11 mouse cellular contexts compared by ENCODE assay signal in the genomic region with DNA sequence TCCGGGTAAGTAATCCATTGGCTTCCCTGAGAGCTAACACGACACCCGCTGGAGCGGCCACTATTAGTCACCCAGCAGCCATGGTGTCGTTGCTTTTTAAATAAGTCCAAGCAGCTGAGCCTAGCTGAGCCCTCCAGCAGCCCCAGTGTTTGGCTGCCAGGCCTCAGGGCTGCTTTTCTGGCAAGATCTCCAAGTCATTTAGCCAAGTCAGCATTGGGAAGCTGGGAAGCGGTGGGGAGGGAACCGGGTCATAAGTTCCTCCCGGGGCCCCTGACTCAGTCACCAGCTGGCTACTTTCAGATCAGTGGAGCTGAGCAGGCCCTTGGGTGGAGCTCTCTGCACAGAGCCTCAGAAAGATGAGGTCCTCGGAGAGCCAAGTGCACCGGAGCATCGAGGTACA. TPM values are rescaled to one million over a fixed set of nuclear protein-coding genes. Genes with fewer than 3 reads are reported as not detected.
DNase-seq lines count a peak whose midpoint lies in the region; ATAC-seq and TF ChIP-seq lines count a peak whose summit lies in the region.
"Had no signal": no experiment of that assay in that cellular context is flagged by ENCODE, and none has a peak within 500 bp of the region (broad histone marks: within the 10 kb centered on the region; RNA-seq: fewer than 3 reads in every experiment).

No protein-coding gene starts in this region.

- peak; percentile 51 for DNase-seq in adrenal gland, postnatal 14 days
- DNase-seq in adrenal gland, postnatal 4 days (ENCODE audit: low spot score in 2 of 2): no peak
- peak; percentile 15 for DNase-seq in brain, embryonic 14.5 days (ENCODE audit: low read depth)
- DNase-seq in thymus, postnatal 10 days (ENCODE audit: low spot score in 2 of 2): no peak
- no peak for DNase-seq in left cerebral cortex, adult 2 months (ENCODE audit: extremely low spot score in 1 of 2, low spot score in 2 of 2)
- DNase-seq in embryo, embryonic 11 days: no peak

- intact Hi-C loops in left cerebral cortex, adult 2 months (cut with DNase I): no loop called here

- no peak for TF ChIP-seq POLR2A in brain, embryonic 14.5 days (IDR thresholded peaks at IDR 0.05; ENCODE audit: borderline replicate concordance, extremely low read depth, insufficient read depth, insufficient read length, poor library complexity, severe bottlenecking)

- no peaks in the 10 kb centered on the region for H3K27me3 ChIP-seq in heart, embryonic 15.5 days
- no peaks in the 10 kb centered on the region for H3K27me3 ChIP-seq in lung, embryonic 15.5 days
- H3K27me3 ChIP-seq: liver, embryonic 15.5 days had no signal

- no peaks in the 10 kb centered on the region for H3K9me3 ChIP-seq in heart, embryonic 15.5 days (replicated peaks)
- no peaks in the 10 kb centered on the region for H3K9me3 ChIP-seq in lung, embryonic 15.5 days
- H3K9me3 ChIP-seq: liver, embryonic 15.5 days had no signal

- no peaks in the 10 kb centered on the region for H3K36me3 ChIP-seq in heart, embryonic 15.5 days
- H3K36me3 ChIP-seq in lung, embryonic 15.5 days: no peaks in the 10 kb centered on the region
- H3K36me3 ChIP-seq: liver, embryonic 15.5 days had no signal

- no peak overlapping the region for H3K4me3 ChIP-seq in heart, embryonic 15.5 days
- no peak overlapping the region for H3K4me3 ChIP-seq in lung, embryonic 15.5 days
- H3K4me3 ChIP-seq in left cerebral cortex, adult 2 months: no peak overlapping the region
- H3K4me3 ChIP-seq: liver, embryonic 15.5 days had no signal

- H3K27ac ChIP-seq in heart, embryonic 15.5 days: peak overlapping the region; percentile 65; the same call in 1 of the 2 replicates
- peak overlapping the region; percentile 64 for H3K27ac ChIP-seq in lung, embryonic 15.5 days
- H3K27ac ChIP-seq in left cerebral cortex, adult 2 months: no peak overlapping the region
- H3K27ac ChIP-seq: liver, embryonic 15.5 days had no signal

- no peak overlapping the region for H3K4me2 ChIP-seq in heart, embryonic 15.5 days
- H3K4me2 ChIP-seq in lung, embryonic 15.5 days: no peak overlapping the region
- H3K4me2 ChIP-seq: liver, embryonic 15.5 days had no signal

- ATAC-seq in heart, embryonic 15.5 days (replicated peaks; ENCODE audit: insufficient number of reproducible peaks, insufficient read depth, low FRiP score, low read depth): no peak
- peak; percentile 78 for ATAC-seq in lung, embryonic 15.5 days (ENCODE audit: borderline replicate concordance, extremely low read depth, low FRiP score, low TSS enrichment)

- 66% methylated on average over 11 of the region's 11 CpGs for WGBS in heart, embryonic 15.5 days
- 55% methylated on average over 11 of the region's 11 CpGs for WGBS in lung, embryonic 15.5 days

- H3K9ac ChIP-seq in heart, embryonic 15.5 days: no peak overlapping the region
- H3K9ac ChIP-seq in lung, embryonic 15.5 days: no peak overlapping the region
- H3K9ac ChIP-seq: liver, embryonic 15.5 days had no signal

- H3K4me1 ChIP-seq in heart, embryonic 15.5 days (replicated peaks): peaks cover 23% of the 10 kb centered on the region
- H3K4me1 ChIP-seq in lung, embryonic 15.5 days: peaks cover 22% of the 10 kb centered on the region

- no peak for TF ChIP-seq CTCF in brain, embryonic 14.5 days (IDR thresholded peaks at IDR 0.05; ENCODE audit: borderline replicate concordance, extremely low read depth, insufficient read depth, insufficient read length)
- no peak for TF ChIP-seq CTCF in left cerebral cortex, adult 2 months (IDR thresholded peaks at IDR 0.05)

RNA-seq across cellular contexts. Expression of gene Adamts14, which starts 12.0 kb away (rescaled TPM):
- 3.0 and 3.1 TPM in 2 replicates for total RNA-seq in adrenal gland, postnatal 14 days (2021)
- 1 to 10 TPM; 6.3 to 7.7 TPM for total RNA-seq in adrenal gland, postnatal 4 days (2021)
- 0.44 and 1.3 TPM in 2 replicates for polyA plus RNA-seq in brain, embryonic 14.5 days (2012; rRNA removed)
- 1.4 and 2.3 TPM in 2 replicates for polyA plus RNA-seq in heart, embryonic 15.5 days (2015; fragmentation: Nextera tagmentation; extraction: Ambion mirVana)
- 1.6 and 1.9 TPM in 2 replicates for polyA plus RNA-seq in lung, embryonic 15.5 days (2015; fragmentation: Nextera tagmentation; extraction: Ambion mirVana)
- total RNA-seq in left cerebral cortex, adult 2 months (2021): under 1 TPM; 0.20 to 0.30 TPM

RNA-seq across cellular contexts. Expression of gene Prf1, which starts 12.4 kb away (rescaled TPM):
- total RNA-seq in adrenal gland, postnatal 14 days (2021): 0.22 and 0.26 TPM in 2 replicates
- under 1 TPM in 1 of 2 experiments, not detected in 1; 0.28 TPM for total RNA-seq in adrenal gland, postnatal 4 days (2021)
- 0.04 TPM in 1 of 2 replicates, not detected in the other for polyA plus RNA-seq in brain, embryonic 14.5 days (2012; rRNA removed)
- polyA plus RNA-seq in heart, embryonic 15.5 days (2015; fragmentation: Nextera tagmentation; extraction: Ambion mirVana): 0.09 TPM in 1 of 2 replicates, not detected in the other
- 0.18 TPM in 1 of 2 replicates, not detected in the other for polyA plus RNA-seq in lung, embryonic 15.5 days (2015; fragmentation: Nextera tagmentation; extraction: Ambion mirVana)
- not detected for total RNA-seq in left cerebral cortex, adult 2 months (2021)
- polyA plus RNA-seq: cortical plate, adult 2 months; testis, adult 2 months had no signal

Comparison
In these comparisons a context has a peak if more than half of its experiments do, and no peak if none do; other contexts are left out.
1. DNase-seq: peak in adrenal gland, postnatal 14 days (single experiment) and brain, embryonic 14.5 days (single experiment); none in adrenal gland, postnatal 4 days (0 of 2), thymus, postnatal 10 days (0 of 2), left cerebral cortex, adult 2 months (0 of 2) and embryo, embryonic 11 days (single experiment).